Mouse (Mus musculus): Measurements from ENCODE around the gene Hsh2d. TPM values are rescaled to one million over a fixed set of nuclear protein-coding genes. Genes with fewer than 3 reads are reported as not detected.

Hsh2d gene
- total RNA-seq, 2 experiments from 2014 or later = 0.27 TPM; not detected in 1

Other genes starting within 250 kb of the Hsh2d start
- 10 to 100 TPM; 16.1 to 17.7 TPM for gene Zfp961, start 238.6 kb upstream of the Hsh2d start, total RNA-seq (2021)
- not detected for gene Cyp4f18, start 180.0 kb upstream of the Hsh2d start, total RNA-seq (2021)
- gene Olfr372, start 148.4 kb upstream of the Hsh2d start, total RNA-seq (2021) = not detected
- gene Olfr373, start 106.5 kb upstream of the Hsh2d start, total RNA-seq (2021) = not detected
- gene Olfr374, start 82.6 kb upstream of the Hsh2d start, total RNA-seq (2021) = not detected
- 10 to 100 TPM; 52.7 to 57.9 TPM for gene Tpm4, start 54.7 kb upstream of the Hsh2d start, total RNA-seq (2021)
- gene Rab8a, start 28.4 kb upstream of the Hsh2d start, total RNA-seq (2021) = 10 to 100 TPM; 38.0 to 50.9 TPM
- not detected for gene Cib3, start 23.2 kb downstream of the Hsh2d start, total RNA-seq (2021)
- not detected for gene Gm11034, start 24.0 kb downstream of the Hsh2d start, total RNA-seq (2021)
- 10 to 100 TPM; 62.5 to 65.8 TPM for gene Fam32a, start 30.1 kb downstream of the Hsh2d start, total RNA-seq (2021)
- gene Ap1m1, start 50.4 kb downstream of the Hsh2d start, total RNA-seq (2021) = 100 to 1,000 TPM; 108 to 109 TPM
- 10 to 100 TPM; 10.9 to 15.9 TPM for gene Gm10282, start 115.6 kb downstream of the Hsh2d start, total RNA-seq (2021)
- gene Klf2, start 129.4 kb downstream of the Hsh2d start, total RNA-seq (2021) = 10 to 100 TPM; 19.5 to 21.4 TPM
- 10 to 100 TPM; 73.3 to 73.5 TPM for gene Eps15l1, start 231.8 kb downstream of the Hsh2d start, total RNA-seq (2021)